Mouse (Mus musculus) forebrain, embryonic 12.5 days (tissue): ENCODE results near the gene Dapl1. TPM values are rescaled to one million over a fixed set of nuclear protein-coding genes. Genes with fewer than 3 reads are reported as not detected.
A peak's percentile ranks its signal among the peaks of the same experiment; 100 is the strongest.

ENCODE experiments used
- ATAC-seq: fragments of 200-750 bp; cut with Nextera tagmentation; 2 replicates; pipeline ENCODE4 v1.8.0; 2017; ENCODE audit warnings: moderate TSS enrichment; ENCODE audit not compliant: low FRiP score
- H3K27ac ChIP-seq: fragments of 300-500 bp; sonication (generic); 2 replicates; pipeline ENCODE4 v1.5.1; 2016; ENCODE audit warnings: mild to moderate bottlenecking
- H3K27me3 ChIP-seq: fragments of 300-500 bp; sonication (generic); 2 replicates; pipeline ENCODE4 v1.6.1; 2016; ENCODE audit warnings: mild to moderate bottlenecking
- H3K36me3 ChIP-seq: fragments of 300-500 bp; sonication (generic); replicated peaks from 2 replicates; pipeline ENCODE4 v1.6.1; 2016; ENCODE audit warnings: mild to moderate bottlenecking
- H3K4me1 ChIP-seq: fragments of 300-500 bp; sonication (generic); 2 replicates; pipeline ENCODE4 v1.6.1; 2016
- H3K4me2 ChIP-seq: fragments of 300-500 bp; sonication (generic); 2 replicates; pipeline ENCODE4 v1.6.1; 2016; ENCODE audit warnings: mild to moderate bottlenecking, moderate library complexity
- H3K4me3 ChIP-seq: fragments of 300-500 bp; sonication (generic); replicated peaks from 2 replicates; pipeline ENCODE4 v1.5.1; 2016; ENCODE audit warnings: mild to moderate bottlenecking
- H3K9ac ChIP-seq: fragments of 300-500 bp; sonication (generic); 2 replicates; pipeline ENCODE4 v1.6.1; 2016; ENCODE audit warnings: mild to moderate bottlenecking
- H3K9me3 ChIP-seq: fragments of 300-500 bp; sonication (generic); 2 replicates; pipeline ENCODE4 v1.6.1; 2016
- WGBS: fragments of 180-500 bp; shearing (Covaris S2); methylation state at CpG from one replicate; pipeline ENCODE4 v1.1.7; 2016; 5-methylcytosine and 5-hydroxymethylcytosine counted together
- polyA plus RNA-seq: library from polyadenylated mRNA; unstranded; fragments of >200 nt; fragmentation: Nextera tagmentation; extraction: Ambion mirVana; gene quantifications from 2 replicates; pipeline ENCODE4 v1.2.1, GENCODE M21; 2016

Dapl1 gene
- polyA plus RNA-seq, 1 experiment from 2014 or later: 0.61 TPM

GRCm38 (mm10) chr2:59462086-59462485, 22.4 kb upstream of the Dapl1 start:
- no peak for ATAC-seq
- H3K4me2 ChIP-seq: no peak overlapping the region
- H3K9me3 ChIP-seq: 0 out of 2 replicates have a peak, but pooled peaks cover 3% of the 10 kb centered on the region
- no peaks in the 10 kb centered on the region for H3K36me3 ChIP-seq
- no peaks in the 10 kb centered on the region for H3K4me1 ChIP-seq
- no peak overlapping the region for H3K9ac ChIP-seq
- H3K4me3 ChIP-seq: no peak overlapping the region
- WGBS: 88% methylated on average over 6 of the region's 6 CpGs
- H3K27ac ChIP-seq: no peak overlapping the region
- H3K27me3 ChIP-seq: no peaks in the 10 kb centered on the region

GRCm38 (mm10) chr2:59463428-59464182, 20.8 kb upstream of the Dapl1 start:
- WGBS: 85% methylated on average over 12 of the region's 12 CpGs
- Histone ChIP-seq H3K9me3 (no peaks in the 10 kb centered on the region), H3K4me3 (no peak overlapping the region), H3K4me2 (no peak overlapping the region), H3K36me3 (no peaks in the 10 kb centered on the region), H3K27ac (no peak overlapping the region), H3K9ac (no peak overlapping the region), H3K4me1 (no peaks in the 10 kb centered on the region), H3K27me3 (no peaks in the 10 kb centered on the region)
- no peak for ATAC-seq

GRCm38 (mm10) chr2:59465671-59466070, 18.8 kb upstream of the Dapl1 start:
- no peak overlapping the region for H3K9ac ChIP-seq
- no peaks in the 10 kb centered on the region for H3K36me3 ChIP-seq
- H3K4me3 ChIP-seq: no peak overlapping the region
- H3K4me1 ChIP-seq: no peaks in the 10 kb centered on the region
- no peaks in the 10 kb centered on the region for H3K9me3 ChIP-seq
- H3K4me2 ChIP-seq: no peak overlapping the region
- H3K27ac ChIP-seq: no peak overlapping the region
- ATAC-seq: no peak
- no peaks in the 10 kb centered on the region for H3K27me3 ChIP-seq
- WGBS: 37% methylated on average over 5 of the region's 5 CpGs

- no peaks in the 10 kb centered on the region for H3K36me3 ChIP-seq
- H3K4me2 ChIP-seq: no peak overlapping the region
- H3K27me3 ChIP-seq: 0 out of 2 replicates have a peak, but pooled peaks cover 3% of the 10 kb centered on the region
- no peak overlapping the region for H3K27ac ChIP-seq
- no peak for ATAC-seq
- no peak overlapping the region for H3K4me3 ChIP-seq
- 84% methylated on average over 5 of the region's 5 CpGs for WGBS
- H3K4me1 ChIP-seq: peaks cover 3% of the 10 kb centered on the region
- H3K9ac ChIP-seq: no peak overlapping the region
- H3K9me3 ChIP-seq: no peaks in the 10 kb centered on the region
These were observed 18.1 kb upstream of the Dapl1 start for GRCm38 (mm10) chr2:59466358-59466757.

GRCm38 (mm10) chr2:59467085-59467484, 17.4 kb upstream of the Dapl1 start:
- 71% methylated on average over 4 of the region's 4 CpGs for WGBS
- no peak overlapping the region for H3K27ac ChIP-seq

GRCm38 (mm10) chr2:59467976-59468375, 16.5 kb upstream of the Dapl1 start:
- no peaks in the 10 kb centered on the region for H3K9me3 ChIP-seq

More at GRCm38 (mm10) chr2:59467085-59467484, 17.4 kb upstream of the Dapl1 start:
- 0 out of 2 replicates have a peak, but pooled peaks cover 3% of the 10 kb centered on the region for H3K27me3 ChIP-seq
- no peak overlapping the region for H3K9ac ChIP-seq
- ATAC-seq: no peak
- no peak overlapping the region for H3K4me2 ChIP-seq
- H3K9me3 ChIP-seq: no peaks in the 10 kb centered on the region
- H3K4me1 ChIP-seq: peaks cover 6% of the 10 kb centered on the region
- no peak overlapping the region for H3K4me3 ChIP-seq
- H3K36me3 ChIP-seq: no peaks in the 10 kb centered on the region

GRCm38 (mm10) chr2:59469590-59470245, 14.7 kb upstream of the Dapl1 start:
- ATAC-seq: no peak
- Histone ChIP-seq H3K27ac (0 out of 2 replicates have a peak overlapping the region, but pooled peaks have one; percentile 13), H3K9me3 (no peaks in the 10 kb centered on the region), H3K27me3 (0 out of 2 replicates have a peak, but pooled peaks cover 3% of the 10 kb centered on the region), H3K36me3 (no peaks in the 10 kb centered on the region), H3K4me3 (no peak overlapping the region), H3K9ac (no peak overlapping the region), H3K4me2 (no peak overlapping the region), H3K4me1 (peaks cover 6% of the 10 kb centered on the region)
- WGBS: 60% methylated on average over 8 of the region's 8 CpGs

More at GRCm38 (mm10) chr2:59467976-59468375, 16.5 kb upstream of the Dapl1 start:
- WGBS: 83% methylated on average over 6 of the region's 6 CpGs
- Histone ChIP-seq H3K27ac (no peak overlapping the region), H3K4me3 (no peak overlapping the region), H3K4me2 (no peak overlapping the region), H3K27me3 (0 out of 2 replicates have a peak, but pooled peaks cover 3% of the 10 kb centered on the region), H3K4me1 (peaks cover 6% of the 10 kb centered on the region), H3K36me3 (no peaks in the 10 kb centered on the region), H3K9ac (no peak overlapping the region)
- ATAC-seq: no peak

GRCm38 (mm10) chr2:59470326-59471031, 14.0 kb upstream of the Dapl1 start:
- ATAC-seq: no peak
- no peak overlapping the region for H3K4me2 ChIP-seq
- H3K27ac ChIP-seq: 0 out of 2 replicates have a peak overlapping the region, but pooled peaks have one; percentile 13
- no peaks in the 10 kb centered on the region for H3K9me3 ChIP-seq
- no peak overlapping the region for H3K4me3 ChIP-seq
- H3K9ac ChIP-seq: no peak overlapping the region
- 0 out of 2 replicates have a peak, but pooled peaks cover 3% of the 10 kb centered on the region for H3K27me3 ChIP-seq
- H3K36me3 ChIP-seq: no peaks in the 10 kb centered on the region
- peaks cover 6% of the 10 kb centered on the region for H3K4me1 ChIP-seq
- 72% methylated on average over 11 of the region's 11 CpGs for WGBS

GRCm38 (mm10) chr2:59471051-59471948, 13.2 kb upstream of the Dapl1 start:
- Histone ChIP-seq H3K9ac (no peak overlapping the region), H3K9me3 (no peaks in the 10 kb centered on the region), H3K27me3 (0 out of 2 replicates have a peak, but pooled peaks cover 3% of the 10 kb centered on the region), H3K27ac (no peak overlapping the region), H3K36me3 (no peaks in the 10 kb centered on the region), H3K4me1 (peaks cover 6% of the 10 kb centered on the region), H3K4me3 (no peak overlapping the region), H3K4me2 (no peak overlapping the region)
- no peak for ATAC-seq
- 55% methylated on average over 15 of the region's 15 CpGs for WGBS

- H3K4me2 ChIP-seq: no peak overlapping the region
- peaks cover 6% of the 10 kb centered on the region for H3K4me1 ChIP-seq
- H3K27ac ChIP-seq: no peak overlapping the region
- no peak overlapping the region for H3K4me3 ChIP-seq
- no peaks in the 10 kb centered on the region for H3K36me3 ChIP-seq
- 92% methylated on average over 4 of the region's 4 CpGs for WGBS
- H3K27me3 ChIP-seq: 0 out of 2 replicates have a peak, but pooled peaks cover 3% of the 10 kb centered on the region
- no peak for ATAC-seq
- no peak overlapping the region for H3K9ac ChIP-seq
- H3K9me3 ChIP-seq: no peaks in the 10 kb centered on the region
These were observed 10.1 kb upstream of the Dapl1 start for GRCm38 (mm10) chr2:59474336-59474735.

GRCm38 (mm10) chr2:59485080-59485479, 627 bp downstream of the Dapl1 start:
- no peak overlapping the region for H3K4me3 ChIP-seq
- H3K27me3 ChIP-seq: no peaks in the 10 kb centered on the region
- H3K4me2 ChIP-seq: no peak overlapping the region
- H3K36me3 ChIP-seq: no peaks in the 10 kb centered on the region
- 60% methylated on average over 2 of the region's 2 CpGs for WGBS
- no peak overlapping the region for H3K9ac ChIP-seq
- H3K9me3 ChIP-seq: no peaks in the 10 kb centered on the region
- H3K4me1 ChIP-seq: peaks cover 14% of the 10 kb centered on the region
- ATAC-seq: no peak
- H3K27ac ChIP-seq: no peak overlapping the region
